Mouse (Mus musculus) kidney, postnatal 4 days (tissue): ENCODE measurements around the gene Tiprl.

Experiments
- DNase-seq, 2 experiments: peaks; one replicate each; pipeline ENCODE4 v3.0.0; 2021; ENCODE audit warnings: mixed read lengths in 2 of 2

The Tiprl gene

DNA sequence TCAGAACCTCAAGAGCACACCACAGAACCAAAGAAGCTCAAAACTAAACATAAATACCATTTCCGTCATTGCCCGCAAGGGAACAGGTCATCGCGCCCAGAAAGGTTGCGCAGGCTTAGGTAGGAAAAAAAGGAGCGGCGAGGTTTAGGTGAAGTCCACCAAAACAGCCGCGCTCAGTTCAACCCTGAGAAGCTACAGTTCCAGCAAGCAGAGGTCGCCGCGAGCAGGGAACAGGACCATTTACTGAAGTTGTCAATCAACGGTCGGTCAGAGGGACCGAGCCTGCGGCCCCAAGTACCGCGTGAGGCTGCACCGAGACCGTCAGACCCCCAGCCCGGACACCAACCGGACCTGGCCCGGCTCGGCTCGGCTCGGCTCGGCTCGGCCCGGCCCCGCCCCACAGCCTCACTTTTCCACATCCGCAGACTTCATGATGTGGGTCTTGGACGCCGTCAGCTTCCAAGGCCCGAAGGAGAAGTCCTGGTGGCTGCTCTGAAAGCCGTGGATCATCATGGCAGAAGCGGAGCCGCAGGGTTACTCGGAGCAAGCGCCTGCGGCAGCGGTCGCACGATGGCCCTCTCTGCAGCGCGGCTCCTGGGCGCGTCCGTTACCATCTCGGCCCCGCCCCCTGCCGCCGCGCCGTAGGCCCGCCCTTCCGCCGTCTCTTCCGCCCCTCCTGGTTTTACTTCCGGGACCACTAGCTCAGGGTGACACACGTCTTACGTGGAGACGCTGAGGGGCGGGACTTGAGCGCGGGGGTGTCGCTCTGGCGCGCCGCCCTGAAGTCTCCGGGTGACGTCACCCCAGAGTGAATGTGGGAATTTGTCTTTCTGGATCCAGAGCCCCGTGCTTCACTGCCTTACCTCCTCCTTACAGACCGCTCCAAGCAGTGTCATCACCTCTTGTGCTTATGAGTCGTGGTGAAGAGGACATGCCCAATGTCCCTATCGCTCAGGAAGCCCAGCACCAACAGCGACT lies at the start of gene Tiprl:
Gene Tiprl, minus strand, starts transcription at position 676 of the 978 bp plus-strand sequence.
- DNase-seq, result peak; percentile 97

DNA sequence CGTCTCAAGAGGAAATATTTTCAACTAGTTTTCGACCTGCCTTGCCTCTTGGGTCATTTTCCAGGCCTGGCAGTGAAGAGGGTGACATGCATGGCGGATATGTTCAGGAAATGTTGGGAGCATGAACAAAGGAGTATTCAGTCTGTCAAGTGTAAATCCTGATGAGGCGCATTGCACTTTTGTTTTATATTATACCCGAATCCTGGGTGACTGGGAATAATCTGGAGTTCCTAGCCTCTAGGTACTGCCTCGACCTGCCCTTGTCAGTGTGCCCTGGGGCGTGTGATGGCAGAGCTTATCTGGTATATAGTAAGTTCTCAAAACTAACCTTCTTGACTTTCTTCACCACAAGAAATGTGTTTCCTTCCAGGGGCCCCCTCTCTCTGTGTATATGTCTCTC lies 47.3 kb upstream of the Tiprl start:
- DNase-seq, result no peak

GRCm38 (mm10) chr1:165282967-165283345 lies 46.2 kb upstream of the Tiprl start:
- no peak for DNase-seq

DNA sequence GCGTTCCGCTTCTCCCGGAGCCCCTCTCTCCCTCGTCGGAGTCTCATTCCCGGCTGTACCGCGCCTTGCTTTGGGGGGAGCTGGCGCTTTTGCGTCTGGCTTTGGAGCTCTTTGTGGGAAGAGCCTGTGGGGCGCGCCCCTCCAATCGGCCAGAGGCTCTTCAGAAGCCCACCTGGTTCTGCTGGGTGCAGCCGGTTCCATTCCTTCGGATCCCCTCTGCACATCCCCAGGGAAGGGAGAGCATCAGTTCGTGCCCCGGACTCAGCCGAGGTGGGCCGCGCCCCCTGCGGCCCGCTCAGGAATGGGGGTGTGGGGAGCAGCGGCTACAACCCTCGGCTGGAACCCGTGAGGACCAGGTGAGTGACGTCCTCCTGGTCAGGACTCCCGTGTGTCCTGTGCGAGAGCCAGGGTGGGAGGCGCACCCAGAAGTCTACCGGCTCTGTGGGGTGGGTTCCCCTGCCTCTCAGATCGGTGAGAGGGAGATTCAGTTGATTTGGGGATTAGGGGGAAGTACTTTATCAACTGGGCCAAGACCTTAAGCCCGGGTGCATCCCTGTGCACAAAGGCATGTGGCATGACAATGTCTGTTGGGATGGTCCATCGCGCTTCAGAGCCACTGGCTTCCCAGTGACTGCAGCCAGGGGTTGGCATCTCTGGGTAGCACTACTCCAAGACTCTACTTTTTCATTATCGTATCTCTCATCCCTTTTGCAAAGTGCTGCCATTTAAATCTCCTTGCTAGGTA lies 45.6 kb upstream of the Tiprl start:
- DNase-seq, result no peak

GRCm38 (mm10) chr1:165281351-165282221 lies 44.8 kb upstream of the Tiprl start:
- peak; percentile 83 to 89 for DNase-seq

- DNase-seq, result no peak
Observed at GRCm38 (mm10) chr1:165280741-165281140, 43.9 kb upstream of the Tiprl start.

DNA sequence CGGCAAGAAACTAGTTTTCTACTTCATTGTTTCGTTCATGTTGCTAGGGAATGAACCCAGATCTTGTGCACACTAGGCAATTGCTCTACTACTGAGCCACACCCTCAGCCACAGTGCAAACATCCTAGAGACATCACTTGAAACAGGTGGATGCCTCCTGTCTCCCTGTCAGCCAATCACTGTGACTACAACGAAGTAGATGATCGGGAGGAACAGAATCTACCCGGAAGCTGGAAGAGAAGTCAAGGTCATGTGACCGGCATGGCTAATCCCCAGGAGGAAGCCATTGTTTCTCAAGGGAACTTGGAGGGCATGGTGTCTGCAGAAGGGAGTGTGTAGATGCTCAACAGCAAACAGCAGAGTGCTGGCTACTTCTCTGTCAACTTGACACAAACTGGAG lies 38.1 kb upstream of the Tiprl start:
- no peak for DNase-seq

- peak; percentile 81 to 84 for DNase-seq
Observed at GRCm38 (mm10) chr1:165252027-165252671, 15.4 kb upstream of the Tiprl start.

- DNase-seq, result no peak
Observed at GRCm38 (mm10) chr1:165250546-165250945, 13.8 kb upstream of the Tiprl start.

GRCm38 (mm10) chr1:165248842-165249241 lies 12.0 kb upstream of the Tiprl start:
- no peak for DNase-seq

GRCm38 (mm10) chr1:165247788-165248187 lies 11.0 kb upstream of the Tiprl start:
- DNase-seq, result no peak

GRCm38 (mm10) chr1:165247085-165247484 lies 10.3 kb upstream of the Tiprl start:
- no peak for DNase-seq

GRCm38 (mm10) chr1:165246587-165246986 lies 9.8 kb upstream of the Tiprl start:
- DNase-seq, result no peak

- DNase-seq, result no peak
Observed at GRCm38 (mm10) chr1:165235846-165236245, 950 bp downstream of the Tiprl start.

DNA sequence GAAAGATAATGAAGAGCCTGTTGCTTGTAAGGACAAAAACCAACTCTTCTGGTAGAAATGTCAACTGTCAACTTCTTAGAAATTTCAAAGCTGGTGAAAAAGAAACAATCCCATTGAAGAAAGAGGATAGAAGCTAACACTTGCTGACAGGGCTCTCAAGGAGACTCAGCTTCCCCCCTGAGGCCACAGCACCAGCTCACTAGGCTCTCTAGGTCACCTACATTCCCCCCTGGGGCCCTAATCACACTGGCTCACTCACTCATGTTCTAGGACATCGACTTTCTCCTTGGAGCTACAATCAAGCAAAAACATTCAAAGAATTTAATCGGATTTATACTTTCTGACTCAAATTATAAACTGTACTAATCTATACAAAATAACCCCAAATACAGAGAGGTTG lies 3.0 kb downstream of the Tiprl start:
- DNase-seq, result no peak

DNA sequence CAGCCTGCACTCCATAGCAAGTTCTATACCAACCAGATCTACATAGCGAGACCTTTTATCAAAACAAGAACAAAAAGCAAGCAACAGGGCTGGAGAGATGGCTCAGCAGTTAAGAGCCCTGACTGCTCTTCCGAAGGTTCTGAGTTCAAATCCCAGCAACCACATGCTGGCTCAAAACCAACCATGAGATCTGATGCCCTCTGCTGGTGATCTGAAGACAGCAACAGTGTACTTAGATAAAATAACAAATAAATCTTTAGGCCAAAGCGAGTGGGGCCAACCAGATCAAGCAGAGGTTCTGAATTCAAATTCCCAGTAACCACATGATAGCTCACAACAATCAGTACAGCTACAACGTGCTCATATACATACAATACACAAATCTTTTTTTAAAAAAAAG lies 6.1 kb downstream of the Tiprl start:
- DNase-seq, result no peak

GRCm38 (mm10) chr1:165229577-165229976 lies 7.2 kb downstream of the Tiprl start:
- DNase-seq, result no peak

DNA sequence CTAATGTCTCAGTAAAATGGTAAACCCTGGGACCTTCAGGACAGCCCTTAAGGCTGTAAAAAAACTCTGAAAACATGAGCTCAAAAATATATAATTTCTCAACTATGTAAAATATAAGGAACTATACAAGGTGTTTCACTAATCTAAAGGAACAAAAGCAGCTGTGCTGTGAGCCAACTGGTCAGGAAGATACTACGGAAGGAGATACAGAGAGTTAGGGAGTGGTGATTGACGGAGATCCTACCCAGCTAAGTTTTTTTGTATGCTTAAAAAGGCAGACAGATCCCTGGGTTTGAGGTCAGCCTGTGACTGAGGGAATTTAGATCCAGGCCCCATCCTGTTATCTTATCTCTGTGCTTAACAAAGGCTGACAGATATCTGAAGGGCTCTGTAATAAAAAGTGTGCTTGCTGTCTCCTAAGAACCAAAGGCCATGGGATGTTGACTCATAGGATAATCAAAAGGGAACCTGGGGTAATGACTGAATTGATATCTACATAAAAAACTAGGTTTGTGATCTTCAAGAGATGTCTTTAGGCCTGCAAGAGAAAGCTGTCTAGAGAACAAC lies 19.7 kb downstream of the Tiprl start:
- no peak for DNase-seq

- no peak for DNase-seq
Observed at GRCm38 (mm10) chr1:165215831-165216230, 21.0 kb downstream of the Tiprl start.

GRCm38 (mm10) chr1:165205591-165205990 lies 31.2 kb downstream of the Tiprl start:
- no peak for DNase-seq

DNA sequence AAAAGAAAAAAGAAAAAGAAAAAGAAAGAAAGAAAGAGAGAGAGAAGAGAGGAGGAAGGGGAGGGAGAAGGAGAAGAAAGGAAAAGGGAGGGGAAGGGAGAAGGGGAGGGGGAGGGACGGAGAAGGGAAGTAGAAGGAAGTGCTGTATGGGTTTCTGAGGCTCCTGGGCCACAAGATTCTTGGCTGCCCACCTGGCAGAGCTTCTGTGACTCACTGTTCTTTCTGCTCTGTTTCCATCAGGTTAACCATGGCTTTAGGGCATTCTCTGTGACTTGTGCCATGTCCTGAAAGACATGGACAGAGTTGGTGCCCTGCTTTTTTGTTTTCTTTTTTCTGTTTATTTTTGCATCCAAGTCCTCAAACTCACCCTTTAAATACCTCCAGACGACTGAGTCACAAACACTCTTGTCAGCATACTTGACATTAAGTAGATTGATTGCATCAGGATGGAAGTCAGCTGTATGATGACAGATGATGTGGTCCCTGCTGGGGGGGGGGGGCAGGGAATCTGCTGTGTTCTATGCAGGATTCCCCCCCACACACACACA lies 33.2 kb downstream of the Tiprl start:
- no peak for DNase-seq
